Mouse (Mus musculus) heart, adult 11 months (tissue): Measurements from ENCODE around the gene Stam.
A peak's percentile ranks its signal among the peaks of the same experiment; 100 is the strongest.

Experiments
- DNase-seq: peaks from one replicate; pipeline ENCODE4 v3.0.0; 2022

Gene Stam

GRCm38 (mm10) chr2:14127629-14128028 lies 53.7 kb downstream of the Stam start:
- no peak for DNase-seq

GRCm38 (mm10) chr2:14130641-14131339 lies 56.9 kb downstream of the Stam start:
- peak; percentile 73 for DNase-seq

- peak; percentile 56 for DNase-seq
These were observed 58.8 kb downstream of the Stam start for GRCm38 (mm10) chr2:14132468-14133326.

GRCm38 (mm10) chr2:14136906-14137305 lies 63.0 kb downstream of the Stam start:
- DNase-seq, result peak; percentile 90

- no peak for DNase-seq
These were observed 65.7 kb downstream of the Stam start for GRCm38 (mm10) chr2:14139590-14139989.

- peak; percentile 88 for DNase-seq
These were observed 66.1 kb downstream of the Stam start for GRCm38 (mm10) chr2:14140044-14140443.

- peak; percentile 92 for DNase-seq
These were observed 71.4 kb downstream of the Stam start for GRCm38 (mm10) chr2:14145311-14145710.

- DNase-seq, result peak; percentile 10
These were observed 73.0 kb downstream of the Stam start for GRCm38 (mm10) chr2:14146913-14147312.

GRCm38 (mm10) chr2:14150829-14151228 lies 76.9 kb downstream of the Stam start:
- no peak for DNase-seq

- DNase-seq, result peak; percentile 83
These were observed 78.0 kb downstream of the Stam start for GRCm38 (mm10) chr2:14151854-14152253.

GRCm38 (mm10) chr2:14159047-14159446 lies 85.1 kb downstream of the Stam start:
- peak; percentile 62 for DNase-seq

- DNase-seq, result peak; percentile 33
These were observed 85.9 kb downstream of the Stam start for GRCm38 (mm10) chr2:14159756-14160155.

- DNase-seq, result peak; percentile 95
These were observed 90.6 kb downstream of the Stam start for GRCm38 (mm10) chr2:14164459-14165030.

GRCm38 (mm10) chr2:14165066-14165465 lies 91.2 kb downstream of the Stam start:
- no peak for DNase-seq

GRCm38 (mm10) chr2:14165618-14166344 lies 91.9 kb downstream of the Stam start:
- DNase-seq, result peak; percentile 97

- DNase-seq, result peak; percentile 55
These were observed 93.8 kb downstream of the Stam start for GRCm38 (mm10) chr2:14167721-14168120.

- peak; percentile 33 for DNase-seq
These were observed 100.4 kb downstream of the Stam start, which contains the start of gene Tmem236 for GRCm38 (mm10) chr2:14174334-14174733. Tmem236 (plus strand) TSS chr2:14174523.

- DNase-seq, result peak; percentile 8
These were observed 102.7 kb downstream of the Stam start for GRCm38 (mm10) chr2:14176460-14177193.

- no peak for DNase-seq
These were observed 110.5 kb downstream of the Stam start for GRCm38 (mm10) chr2:14184375-14184774.

- no peak for DNase-seq
These were observed 116.8 kb downstream of the Stam start for GRCm38 (mm10) chr2:14190684-14191083.

GRCm38 (mm10) chr2:14191601-14192000 lies 117.7 kb downstream of the Stam start:
- DNase-seq, result no peak

- DNase-seq, result peak; percentile 91
These were observed 118.1 kb downstream of the Stam start for GRCm38 (mm10) chr2:14192046-14192445.
